Mouse (Mus musculus): ENCODE measurements at regions not wholly inside any gene's neighbourhood (a gene's known extent, or its start where the extent isn't known, plus 50 kb on each side); places are given as distances from the start of the nearest gene placed in this dataset.

GRCm38 (mm10) chr7:113156861-113157747 lies 50.2 kb upstream of the Arntl start:
- DNase-seq: no peak

All from adrenal gland, postnatal 36 days (tissue).